20 mouse cellular contexts compared by ENCODE assay signal in genomic region chr2:20290982-20291740, GRCm38 (mm10).
DNase-seq lines count a peak whose midpoint lies in the region; ATAC-seq and TF ChIP-seq lines count a peak whose summit lies in the region.
"Had no signal": no experiment of that assay in that cellular context is flagged by ENCODE, and none has a peak within 500 bp of the region (broad histone marks: within the 10 kb centered on the region; RNA-seq: fewer than 3 reads in every experiment).

No protein-coding gene starts in this region.

- H3K4me2 ChIP-seq in kidney, embryonic 15.5 days, result no peak overlapping the region
- H3K4me2 ChIP-seq in midbrain, embryonic 14.5 days (ENCODE audit: low read length), result no peak overlapping the region
- H3K4me2 ChIP-seq in neural tube, embryonic 14.5 days (ENCODE audit: low read depth, low read length), result no peak overlapping the region
- no peak overlapping the region for H3K4me2 ChIP-seq in midbrain, embryonic 11.5 days
- H3K4me2 ChIP-seq: hindbrain, embryonic 14.5 days; intestine, embryonic 15.5 days; liver, embryonic 13.5 days had no signal

- H3K27me3 ChIP-seq in kidney, embryonic 15.5 days, result no peaks in the 10 kb centered on the region
- no peaks in the 10 kb centered on the region for H3K27me3 ChIP-seq in kidney, adult 2 months (replicated peaks; ENCODE audit: control insufficient read depth, insufficient read depth, low read length)
- no peaks in the 10 kb centered on the region for H3K27me3 ChIP-seq in midbrain, embryonic 10.5 days (ENCODE audit: low read depth, poor library complexity, severe bottlenecking)
- no peaks in the 10 kb centered on the region for H3K27me3 ChIP-seq in midbrain, embryonic 14.5 days (ENCODE audit: control insufficient read depth, insufficient read depth, low read length)
- H3K27me3 ChIP-seq in neural tube, embryonic 14.5 days (ENCODE audit: control insufficient read depth, insufficient read depth, low read length), result no peaks in the 10 kb centered on the region
- H3K27me3 ChIP-seq in midbrain, embryonic 11.5 days (ENCODE audit: control insufficient read depth, insufficient read depth, low read length), result no peaks in the 10 kb centered on the region
- H3K27me3 ChIP-seq: CH12.LX; intestine, embryonic 15.5 days; liver, embryonic 13.5 days had no signal

- H3K36me3 ChIP-seq in kidney, embryonic 15.5 days, result no peaks in the 10 kb centered on the region
- no peaks in the 10 kb centered on the region for H3K36me3 ChIP-seq in kidney, adult 2 months (ENCODE audit: control insufficient read depth, insufficient read depth, low read length)
- H3K36me3 ChIP-seq in midbrain, embryonic 10.5 days, result no peaks in the 10 kb centered on the region
- H3K36me3 ChIP-seq in midbrain, embryonic 14.5 days (ENCODE audit: control insufficient read depth, insufficient read depth, low read length), result no peaks in the 10 kb centered on the region
- H3K36me3 ChIP-seq in neural tube, embryonic 14.5 days (ENCODE audit: control insufficient read depth, insufficient read depth, low read length), result no peaks in the 10 kb centered on the region
- no peaks in the 10 kb centered on the region for H3K36me3 ChIP-seq in midbrain, embryonic 11.5 days (ENCODE audit: control insufficient read depth, insufficient read depth, low read length)
- H3K36me3 ChIP-seq: intestine, embryonic 15.5 days; liver, embryonic 13.5 days had no signal

- intact Hi-C loops in heart, postnatal 36 days (cut with DNase I), result no loop called here

- TF ChIP-seq POLR2A in kidney, adult 2 months (IDR thresholded peaks at IDR 0.05; ENCODE audit: low read depth, low read length), result no peak

- no peak for TF ChIP-seq CTCF in kidney, adult 2 months (conservative IDR thresholded peaks at IDR 0.05; ENCODE audit: insufficient read depth, insufficient read length, low read depth, low read length)

- no peaks in the 10 kb centered on the region; the same call in 1 of the 2 replicates for H3K9me3 ChIP-seq in kidney, embryonic 15.5 days (replicated peaks)
- H3K9me3 ChIP-seq in midbrain, embryonic 10.5 days (replicated peaks), result no peaks in the 10 kb centered on the region
- H3K9me3 ChIP-seq in midbrain, embryonic 14.5 days (ENCODE audit: control insufficient read depth, low read length), result no peaks in the 10 kb centered on the region
- no peaks in the 10 kb centered on the region for H3K9me3 ChIP-seq in neural tube, embryonic 14.5 days (ENCODE audit: control insufficient read depth, low read length)
- H3K9me3 ChIP-seq in midbrain, embryonic 11.5 days (ENCODE audit: control insufficient read depth, low read length), result no peaks in the 10 kb centered on the region
- H3K9me3 ChIP-seq: intestine, embryonic 15.5 days; liver, embryonic 13.5 days had no signal

- H3K27ac ChIP-seq in kidney, embryonic 15.5 days, result peak overlapping the region; percentile 74
- no peak overlapping the region for H3K27ac ChIP-seq in kidney, adult 2 months (ENCODE audit: insufficient read depth, low read depth, low read length)
- H3K27ac ChIP-seq in midbrain, embryonic 10.5 days (replicated peaks), result peak overlapping the region; percentile 28; the same call in 1 of the 2 replicates
- H3K27ac ChIP-seq in midbrain, embryonic 14.5 days (replicated peaks; ENCODE audit: low read depth, low read length), result no peak overlapping the region
- no peak overlapping the region for H3K27ac ChIP-seq in neural tube, embryonic 14.5 days (ENCODE audit: low read depth, low read length)
- H3K27ac ChIP-seq in midbrain, embryonic 11.5 days (ENCODE audit: low read depth, low read length), result no peak overlapping the region
- H3K27ac ChIP-seq: hindbrain, embryonic 14.5 days; intestine, embryonic 15.5 days; layer of hippocampus, adult 2 months; liver, embryonic 13.5 days had no signal

- H3K4me1 ChIP-seq in kidney, embryonic 15.5 days, result peaks cover 24% of the 10 kb centered on the region
- no peaks in the 10 kb centered on the region for H3K4me1 ChIP-seq in kidney, adult 2 months (ENCODE audit: control insufficient read depth, insufficient read depth, low read length)
- H3K4me1 ChIP-seq in midbrain, embryonic 10.5 days, result peaks cover 11% of the 10 kb centered on the region; the same call in 1 of the 2 replicates
- no peaks in the 10 kb centered on the region for H3K4me1 ChIP-seq in midbrain, embryonic 14.5 days (ENCODE audit: control insufficient read depth, insufficient read depth, low read length)
- no peaks in the 10 kb centered on the region for H3K4me1 ChIP-seq in neural tube, embryonic 14.5 days (ENCODE audit: control insufficient read depth, insufficient read depth, low read length)
- no peaks in the 10 kb centered on the region for H3K4me1 ChIP-seq in midbrain, embryonic 11.5 days (ENCODE audit: control insufficient read depth, insufficient read depth, low read length)
- H3K4me1 ChIP-seq: intestine, embryonic 15.5 days; liver, embryonic 13.5 days had no signal

- no peak overlapping the region for H3K9ac ChIP-seq in kidney, embryonic 15.5 days
- no peak overlapping the region for H3K9ac ChIP-seq in midbrain, embryonic 14.5 days (replicated peaks; ENCODE audit: low read length)
- no peak overlapping the region for H3K9ac ChIP-seq in neural tube, embryonic 14.5 days (replicated peaks; ENCODE audit: low read depth, low read length)
- no peak overlapping the region for H3K9ac ChIP-seq in midbrain, embryonic 11.5 days (ENCODE audit: low read length)
- H3K9ac ChIP-seq: hindbrain, embryonic 14.5 days; intestine, embryonic 15.5 days; liver, embryonic 13.5 days had no signal

- ATAC-seq in kidney, embryonic 15.5 days (replicated peaks; ENCODE audit: low FRiP score), result peak; percentile 91
- no peak for ATAC-seq in midbrain, embryonic 14.5 days (ENCODE audit: low FRiP score, low TSS enrichment)
- 0 out of 2 replicates have a peak, but pooled peaks have one; percentile 51 for ATAC-seq in neural tube, embryonic 14.5 days (ENCODE audit: low read depth)
- no peak for ATAC-seq in midbrain, embryonic 11.5 days (ENCODE audit: low FRiP score)
- ATAC-seq: intestine, embryonic 15.5 days had no signal

- WGBS in kidney, embryonic 15.5 days, result 26% methylated on average over 4 of the region's 4 CpGs
- 57% methylated on average over 4 of the region's 4 CpGs for whole genome bisulfite sequencing in kidney, adult 2 months
- WGBS in midbrain, embryonic 10.5 days, result 52% methylated on average over 4 of the region's 4 CpGs
- WGBS in midbrain, embryonic 14.5 days, result 58% methylated on average over 4 of the region's 4 CpGs
- WGBS in neural tube, embryonic 14.5 days, result 38% methylated on average over 4 of the region's 4 CpGs
- WGBS in midbrain, embryonic 11.5 days, result 51% methylated on average over 4 of the region's 4 CpGs

- H3K4me3 ChIP-seq in kidney, embryonic 15.5 days (replicated peaks), result no peak overlapping the region
- H3K4me3 ChIP-seq in kidney, adult 2 months (ENCODE audit: insufficient read depth, low read depth, low read length), result no peak overlapping the region
- H3K4me3 ChIP-seq in midbrain, embryonic 10.5 days, result no peak overlapping the region
- H3K4me3 ChIP-seq in midbrain, embryonic 14.5 days (replicated peaks; ENCODE audit: low read depth, low read length), result no peak overlapping the region
- H3K4me3 ChIP-seq in neural tube, embryonic 14.5 days (ENCODE audit: low read depth, low read length), result no peak overlapping the region
- H3K4me3 ChIP-seq in midbrain, embryonic 11.5 days (ENCODE audit: low read depth, low read length), result no peak overlapping the region
- H3K4me3 ChIP-seq: erythroblast, embryonic 14.5 days; intestine, embryonic 15.5 days; layer of hippocampus, adult 2 months; liver, embryonic 13.5 days had no signal

- no peak for DNase-seq in kidney, adult 2 months
- peak; percentile 13 for DNase-seq in midbrain, embryonic 10.5 days (ENCODE audit: low spot score)
- DNase-seq in midbrain, embryonic 14.5 days, result no peak
- DNase-seq in embryo, embryonic 9.5 days (ENCODE audit: extremely low spot score), result peak; percentile 39
- no peak for DNase-seq in midbrain, embryonic 11.5 days (ENCODE audit: low spot score, missing footprints)
- no peak for DNase-seq in heart, postnatal 36 days
- DNase-seq: adrenal gland, postnatal 14 days; cerebellum, adult 18-20 months; gastrocnemius, postnatal 10 days; liver, embryonic 13.5 days; lung, postnatal 14 days; retina, postnatal 1 day; thymus, adult 18-20 months had no signal

Comparison
In these comparisons a context has a peak if more than half of its experiments do, and no peak if none do; other contexts are left out.
1. H3K27ac ChIP-seq: peak in kidney, embryonic 15.5 days (single experiment) and midbrain, embryonic 10.5 days (single experiment); none in kidney, adult 2 months (single experiment), midbrain, embryonic 14.5 days (single experiment), neural tube, embryonic 14.5 days (single experiment) and midbrain, embryonic 11.5 days (single experiment).
2. DNase-seq: peak in midbrain, embryonic 10.5 days (single experiment) and embryo, embryonic 9.5 days (single experiment); none in kidney, adult 2 months (single experiment), midbrain, embryonic 14.5 days (single experiment), midbrain, embryonic 11.5 days (single experiment) and heart, postnatal 36 days (0 of 2).
3. ATAC-seq: peak in kidney, embryonic 15.5 days (single experiment) and neural tube, embryonic 14.5 days (single experiment); none in midbrain, embryonic 14.5 days (single experiment) and midbrain, embryonic 11.5 days (single experiment).